Mouse (Mus musculus): Measurements from ENCODE around the gene Ap1ar. TPM values are rescaled to one million over a fixed set of nuclear protein-coding genes. Genes with fewer than 3 reads are reported as not detected.

The Ap1ar gene
- total and polyA plus RNA-seq, 2 experiments = 10.0 to 21.1 TPM

DNA sequence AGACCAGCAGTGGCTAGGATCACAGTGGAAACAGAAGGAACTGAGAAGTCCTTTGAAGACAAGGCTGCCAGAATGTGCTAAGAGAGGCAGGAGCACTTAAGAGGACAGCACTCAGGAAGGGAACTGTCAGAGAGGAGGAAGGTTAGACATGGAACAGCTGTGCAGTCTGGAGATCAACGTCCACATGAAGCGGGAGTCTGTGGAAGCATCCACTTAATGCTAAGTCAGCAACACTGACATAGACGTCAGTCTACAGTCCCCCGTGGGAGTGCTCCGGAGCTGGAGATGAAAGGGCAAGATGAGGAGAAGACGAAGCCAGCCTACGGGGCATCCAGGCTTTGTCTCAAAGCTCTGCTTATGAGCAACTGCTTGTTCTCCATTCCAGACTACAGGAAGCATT is 10.2 kb downstream of the Ap1ar start:
- Histone ChIP-seq H3K79me2 (ENCODE audit: control insufficient read depth, insufficient read depth, low read length) (peaks cover 19% of the 10 kb centered on the region; the same call in 1 of the 2 replicates), H3K9ac (ENCODE audit: low read depth, low read length) (no peak overlapping the region), H3K27me3 (ENCODE audit: control insufficient read depth, insufficient read depth, low read length) (no peaks in the 10 kb centered on the region), H3K27ac (replicated peaks; ENCODE audit: insufficient read depth, low read depth, low read length) (no peak overlapping the region), H3K4me1 (ENCODE audit: control insufficient read depth, insufficient read depth, low read length) (peaks cover 6% of the 10 kb centered on the region; the same call in 1 of the 2 replicates), H3K36me3 (ENCODE audit: control insufficient read depth, insufficient read depth, low read length) (0 out of 2 replicates have a peak, but pooled peaks cover 2% of the 10 kb centered on the region), H3K4me3 (ENCODE audit: insufficient read depth, low read depth, low read length) (no peak overlapping the region)
- DNase-seq (ENCODE audit: extremely low read depth, low read depth, low spot score) = no peak
- 55% methylated on average over 7 of the region's 7 CpGs for WGBS
- no peak for TF ChIP-seq CTCF (IDR thresholded peaks at IDR 0.05; ENCODE audit: low read depth, low read length)
- TF ChIP-seq POLR2A (IDR thresholded peaks at IDR 0.05; ENCODE audit: extremely low read depth, insufficient read depth, low read length) = no peak

DNA sequence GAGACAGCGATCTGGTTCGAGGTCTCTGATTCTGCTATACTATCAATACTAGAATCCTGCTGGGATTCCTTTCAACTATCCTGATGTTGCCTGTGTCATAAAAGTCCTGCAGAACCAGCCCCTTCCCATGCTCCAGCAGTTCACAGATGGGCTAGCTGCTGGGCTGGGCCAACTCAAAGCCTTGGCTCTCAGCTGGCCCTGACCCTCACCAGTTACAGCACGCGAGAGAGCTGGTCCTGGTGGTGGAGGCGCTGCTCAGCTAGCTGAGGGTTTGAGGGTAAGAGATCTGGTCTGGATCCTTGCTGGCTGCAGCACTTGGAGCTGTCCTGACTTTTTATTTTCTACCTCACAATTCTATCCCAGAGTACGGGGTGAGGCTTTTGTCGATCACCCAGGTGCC is 10.8 kb downstream of the Ap1ar start:
- 95% methylated on average over 7 of the region's 7 CpGs for WGBS
- Histone ChIP-seq H3K4me1 (ENCODE audit: control insufficient read depth, insufficient read depth, low read length) (peaks cover 6% of the 10 kb centered on the region; the same call in 1 of the 2 replicates), H3K9ac (ENCODE audit: low read depth, low read length) (no peak overlapping the region), H3K79me2 (ENCODE audit: control insufficient read depth, insufficient read depth, low read length) (peaks cover 19% of the 10 kb centered on the region; the same call in 1 of the 2 replicates), H3K27me3 (ENCODE audit: control insufficient read depth, insufficient read depth, low read length) (no peaks in the 10 kb centered on the region), H3K4me3 (ENCODE audit: insufficient read depth, low read depth, low read length) (no peak overlapping the region), H3K27ac (replicated peaks; ENCODE audit: insufficient read depth, low read depth, low read length) (no peak overlapping the region), H3K36me3 (ENCODE audit: control insufficient read depth, insufficient read depth, low read length) (0 out of 2 replicates have a peak, but pooled peaks cover 4% of the 10 kb centered on the region)
- DNase-seq (ENCODE audit: extremely low read depth, low read depth, low spot score) = no peak
- no peak for TF ChIP-seq CTCF (IDR thresholded peaks at IDR 0.05; ENCODE audit: low read depth, low read length)
- TF ChIP-seq POLR2A (IDR thresholded peaks at IDR 0.05; ENCODE audit: extremely low read depth, insufficient read depth, low read length) = no peak

- WGBS = 92% methylated on average over 17 of the region's 17 CpGs
- H3K27ac ChIP-seq (replicated peaks; ENCODE audit: insufficient read depth, low read depth, low read length) = no peak overlapping the region
- peaks cover 17% of the 10 kb centered on the region for H3K36me3 ChIP-seq (ENCODE audit: control insufficient read depth, insufficient read depth, low read length)
- TF ChIP-seq CTCF (IDR thresholded peaks at IDR 0.05; ENCODE audit: low read depth, low read length) (no peak), POLR2A (IDR thresholded peaks at IDR 0.05; ENCODE audit: extremely low read depth, insufficient read depth, low read length) (no peak)
- no peak overlapping the region for H3K9ac ChIP-seq (ENCODE audit: low read depth, low read length)
- no peak overlapping the region for H3K4me3 ChIP-seq (ENCODE audit: insufficient read depth, low read depth, low read length)
- peaks cover 5% of the 10 kb centered on the region; the same call in 1 of the 2 replicates for H3K79me2 ChIP-seq (ENCODE audit: control insufficient read depth, insufficient read depth, low read length)
- no peaks in the 10 kb centered on the region for H3K27me3 ChIP-seq (ENCODE audit: control insufficient read depth, insufficient read depth, low read length)
- H3K4me1 ChIP-seq (ENCODE audit: control insufficient read depth, insufficient read depth, low read length) = peaks cover 6% of the 10 kb centered on the region; the same call in 1 of the 2 replicates
- no peak for DNase-seq (ENCODE audit: extremely low read depth, low read depth, low spot score)
Observed at GRCm38 (mm10) chr3:127823886-127824863, 13.1 kb downstream of the Ap1ar start.

DNA sequence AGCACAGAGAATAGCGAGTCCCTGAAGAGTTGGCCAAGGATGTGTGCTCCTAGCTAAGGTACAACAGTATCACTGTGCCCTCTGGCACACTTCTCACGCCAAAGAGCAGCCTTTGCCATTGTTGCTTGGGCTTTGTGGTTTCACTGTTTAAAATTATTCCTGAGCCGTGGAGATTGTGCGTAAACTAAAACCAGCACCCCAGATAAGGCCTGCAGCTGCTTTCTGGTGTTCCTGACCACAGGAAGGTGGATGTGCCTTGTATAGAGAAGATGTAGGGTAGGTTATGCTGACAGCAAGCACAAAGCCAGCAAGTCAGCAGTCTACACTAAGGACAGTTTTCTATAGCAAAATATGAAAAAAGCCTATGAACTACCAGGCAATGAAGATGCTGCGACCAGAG is 16.1 kb downstream of the Ap1ar start:
- WGBS = 80% methylated on average over 5 of the region's 5 CpGs
- 0 out of 2 replicates have a peak, but pooled peaks cover 2% of the 10 kb centered on the region for H3K79me2 ChIP-seq (ENCODE audit: control insufficient read depth, insufficient read depth, low read length)
- no peak for TF ChIP-seq POLR2A (IDR thresholded peaks at IDR 0.05; ENCODE audit: extremely low read depth, insufficient read depth, low read length)
- TF ChIP-seq CTCF (IDR thresholded peaks at IDR 0.05; ENCODE audit: low read depth, low read length) = no peak

GRCm38 (mm10) chr3:127820400-127820799 is 16.9 kb downstream of the Ap1ar start:
- Histone ChIP-seq H3K79me2 (ENCODE audit: control insufficient read depth, insufficient read depth, low read length) (0 out of 2 replicates have a peak, but pooled peaks cover 2% of the 10 kb centered on the region), H3K36me3 (ENCODE audit: control insufficient read depth, insufficient read depth, low read length) (peaks cover 21% of the 10 kb centered on the region), H3K9ac (ENCODE audit: low read depth, low read length) (no peak overlapping the region), H3K27me3 (ENCODE audit: control insufficient read depth, insufficient read depth, low read length) (no peaks in the 10 kb centered on the region), H3K4me3 (ENCODE audit: insufficient read depth, low read depth, low read length) (no peak overlapping the region), H3K4me1 (ENCODE audit: control insufficient read depth, insufficient read depth, low read length) (peaks cover 3% of the 10 kb centered on the region; the same call in 1 of the 2 replicates), H3K27ac (replicated peaks; ENCODE audit: insufficient read depth, low read depth, low read length) (no peak overlapping the region)
- WGBS = 100% methylated on average over 1 of the region's 1 CpGs
- no peak for DNase-seq (ENCODE audit: extremely low read depth, low read depth, low spot score)
- no peak for TF ChIP-seq CTCF (IDR thresholded peaks at IDR 0.05; ENCODE audit: low read depth, low read length)

More for the DNA sequence above, 16.1 kb downstream of the Ap1ar start:
- Histone ChIP-seq H3K4me1 (ENCODE audit: control insufficient read depth, insufficient read depth, low read length) (peaks cover 6% of the 10 kb centered on the region; the same call in 1 of the 2 replicates), H3K9ac (ENCODE audit: low read depth, low read length) (no peak overlapping the region), H3K36me3 (ENCODE audit: control insufficient read depth, insufficient read depth, low read length) (peaks cover 21% of the 10 kb centered on the region), H3K4me3 (ENCODE audit: insufficient read depth, low read depth, low read length) (no peak overlapping the region), H3K27me3 (ENCODE audit: control insufficient read depth, insufficient read depth, low read length) (no peaks in the 10 kb centered on the region), H3K27ac (replicated peaks; ENCODE audit: insufficient read depth, low read depth, low read length) (no peak overlapping the region)
- DNase-seq (ENCODE audit: extremely low read depth, low read depth, low spot score) = no peak
